Mouse (Mus musculus): Measurements from ENCODE around the gene St3gal5. TPM values are rescaled to one million over a fixed set of nuclear protein-coding genes. Genes with fewer than 3 reads are reported as not detected.
"Not testable (repeated sequence)": the region's sequence is repeated elsewhere in the genome, so short reads cannot be mapped to it uniquely, and the experiment has no call there.

The St3gal5 gene
- total RNA-seq (2014; fragmentation: Nextera tagmentation) (2.6 TPM in 1 of 2 replicates, not detected in the other), total RNA-seq (2017) (10.9 and 11.0 TPM in 2 replicates)

DNA sequence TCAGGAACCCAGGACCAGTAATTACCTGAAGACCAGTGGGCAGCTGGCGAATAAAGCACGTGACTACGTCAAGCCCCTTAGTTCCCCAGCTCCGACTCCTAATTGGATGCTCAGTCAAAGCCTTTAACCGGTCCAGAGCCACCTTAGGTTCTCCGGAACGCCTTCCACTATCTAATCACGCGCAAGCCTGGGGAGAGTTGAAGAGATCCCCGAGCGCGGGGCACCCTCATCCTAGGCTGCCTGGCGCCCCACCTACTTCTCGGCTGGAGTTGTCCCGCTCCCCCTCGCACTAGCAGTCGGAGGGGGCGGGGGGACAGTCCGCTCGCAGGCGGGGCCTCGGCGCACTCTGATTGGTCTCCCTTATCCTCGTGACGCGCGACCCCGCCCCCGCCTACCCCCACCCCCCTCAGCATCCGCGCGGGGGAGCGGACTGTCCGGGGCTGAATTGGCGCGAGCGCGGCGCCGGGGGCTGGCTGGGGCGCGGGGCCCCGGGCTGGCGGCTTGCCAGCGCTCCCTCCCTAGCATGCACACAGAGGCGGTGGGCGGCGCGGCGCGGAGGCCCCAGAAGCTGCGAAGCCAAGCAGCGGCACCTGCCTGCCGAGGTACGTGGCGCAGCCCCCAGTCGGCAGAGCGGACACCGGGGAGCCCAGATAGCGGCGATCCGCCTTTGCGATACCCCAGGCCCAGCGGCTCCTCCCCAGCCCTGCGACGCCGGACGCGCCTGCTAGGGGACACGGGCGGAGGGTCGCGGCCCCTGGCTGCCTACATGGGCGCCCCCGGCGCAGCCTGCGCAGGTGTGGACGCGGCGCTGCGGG, at the start of gene St3gal5:
TSS of gene St3gal5 (plus strand) at position 412 of the 815 bp plus-strand sequence.
- ATAC-seq (replicated peaks; ENCODE audit: poor library complexity, severe bottlenecking), result peak; percentile 94

DNA sequence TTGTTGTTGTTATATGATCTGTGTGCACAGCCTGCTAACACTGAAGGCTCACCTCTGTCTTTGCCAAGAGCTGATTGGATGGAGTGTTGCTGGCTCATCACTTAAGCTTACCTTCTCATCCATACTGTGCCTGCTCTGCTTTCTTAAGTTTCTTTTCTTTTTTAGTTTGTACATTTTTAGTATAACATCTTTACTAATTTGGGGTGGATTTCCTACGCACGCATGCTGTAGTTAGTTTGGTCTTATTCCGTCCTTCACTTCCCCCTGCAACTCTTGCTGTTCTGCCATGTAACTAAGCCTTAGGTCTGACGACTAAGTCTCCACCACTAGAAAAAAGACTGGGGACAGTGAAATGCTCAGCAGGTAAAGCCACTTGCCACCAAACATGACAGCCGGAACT, 48.7 kb upstream of the St3gal5 start:
- ATAC-seq (replicated peaks; ENCODE audit: poor library complexity, severe bottlenecking), result no peak

DNA sequence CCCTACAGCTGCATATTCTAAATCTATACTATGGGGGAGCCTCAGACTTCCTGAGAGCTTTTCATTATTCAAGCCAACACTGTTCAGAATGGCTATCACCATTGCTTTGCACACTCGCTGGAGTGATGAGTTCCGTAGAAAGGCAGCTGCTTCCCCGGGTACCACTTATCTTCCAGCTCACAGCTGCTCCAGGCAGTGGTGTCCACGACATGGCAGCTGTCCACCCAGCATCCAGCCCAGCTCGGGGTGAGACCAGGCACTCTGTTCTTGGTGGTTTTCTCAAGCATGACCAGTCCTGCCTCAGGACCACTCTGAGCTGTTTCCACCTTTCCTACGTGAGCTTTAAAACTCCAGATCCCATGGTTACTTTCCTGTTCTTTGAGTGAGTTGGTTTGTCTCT, 47.5 kb upstream of the St3gal5 start:
- no peak for ATAC-seq (replicated peaks; ENCODE audit: poor library complexity, severe bottlenecking)

DNA sequence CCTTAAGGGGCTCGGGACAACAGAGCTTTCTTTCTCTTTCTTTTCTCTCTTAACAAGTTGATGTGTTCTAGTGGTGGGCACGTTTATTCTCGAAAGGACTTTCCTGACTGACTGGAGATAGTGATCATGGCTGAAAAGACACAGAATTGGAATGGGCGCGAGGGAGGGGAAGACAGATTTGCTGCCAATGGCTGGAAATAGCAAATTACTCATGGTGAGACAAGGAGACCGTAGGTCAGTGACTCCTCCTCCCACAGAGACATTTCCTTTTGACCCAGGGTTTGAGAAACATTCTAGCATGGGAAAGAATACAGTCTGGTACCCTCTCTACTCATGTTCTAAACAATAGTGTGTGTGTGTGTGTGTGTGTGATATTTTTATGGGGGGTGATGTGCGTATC, 46.6 kb upstream of the St3gal5 start:
- ATAC-seq (replicated peaks; ENCODE audit: poor library complexity, severe bottlenecking), result no peak

DNA sequence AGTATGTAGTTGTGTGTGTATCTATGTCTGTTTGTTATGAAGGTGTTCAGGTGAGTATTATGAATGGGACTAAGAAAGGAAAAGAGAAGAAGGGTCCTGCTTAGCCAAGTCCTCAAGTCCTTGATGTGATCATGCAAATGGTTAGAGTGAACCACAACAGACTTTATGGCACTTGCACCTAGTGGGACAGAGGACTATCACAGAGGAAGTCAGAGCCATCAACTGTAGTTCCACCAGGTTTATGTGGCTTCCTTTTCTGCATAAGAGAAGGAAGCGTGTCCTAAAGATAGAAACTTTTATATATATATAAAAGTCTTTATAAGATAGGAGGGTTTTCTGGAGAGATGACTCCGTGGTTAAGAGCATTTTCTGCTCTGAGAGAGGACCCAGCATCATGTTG, 46.1 kb upstream of the St3gal5 start:
- peak; percentile 65 for ATAC-seq (replicated peaks; ENCODE audit: poor library complexity, severe bottlenecking)

DNA sequence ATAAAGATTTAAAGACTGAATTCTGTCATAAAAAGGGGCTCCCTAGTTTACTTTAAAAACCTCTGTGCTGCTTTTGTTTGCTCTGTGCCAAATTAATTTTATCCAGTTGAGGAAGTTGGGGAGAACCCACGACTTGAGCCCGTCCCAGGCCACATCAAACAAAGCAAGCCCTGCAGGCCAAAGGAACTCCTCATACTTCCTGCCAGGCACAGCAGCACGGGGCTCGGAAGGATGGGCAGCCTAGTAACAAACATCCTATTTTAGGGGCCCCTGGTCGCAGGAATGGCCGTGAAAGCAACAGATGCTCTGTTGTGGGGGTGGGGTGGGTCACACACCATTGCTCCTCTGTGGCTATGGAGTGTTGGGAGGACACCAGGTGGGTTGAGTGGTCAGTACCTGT, 45.6 kb upstream of the St3gal5 start:
- ATAC-seq (replicated peaks; ENCODE audit: poor library complexity, severe bottlenecking), result peak; percentile 71

DNA sequence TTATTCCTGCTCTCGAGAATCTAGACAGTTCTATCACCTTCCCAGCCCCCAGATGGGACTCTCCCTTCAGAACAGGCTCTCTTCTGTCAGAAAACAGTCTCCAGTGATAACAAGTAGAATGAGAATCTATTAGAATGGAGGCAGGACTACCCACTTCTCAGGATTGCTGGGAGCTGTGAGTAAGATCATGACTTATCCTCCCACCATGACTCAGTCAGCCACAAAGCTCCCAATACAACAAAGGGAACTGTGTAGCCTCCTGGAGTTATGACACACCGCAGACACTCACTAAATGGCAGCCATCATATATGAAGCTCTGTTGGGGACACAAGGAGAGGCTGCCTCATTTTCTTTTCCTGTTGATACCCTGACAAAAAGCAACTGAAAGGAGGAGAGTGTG, 40.8 kb upstream of the St3gal5 start:
- no peak for ATAC-seq (replicated peaks; ENCODE audit: poor library complexity, severe bottlenecking)

DNA sequence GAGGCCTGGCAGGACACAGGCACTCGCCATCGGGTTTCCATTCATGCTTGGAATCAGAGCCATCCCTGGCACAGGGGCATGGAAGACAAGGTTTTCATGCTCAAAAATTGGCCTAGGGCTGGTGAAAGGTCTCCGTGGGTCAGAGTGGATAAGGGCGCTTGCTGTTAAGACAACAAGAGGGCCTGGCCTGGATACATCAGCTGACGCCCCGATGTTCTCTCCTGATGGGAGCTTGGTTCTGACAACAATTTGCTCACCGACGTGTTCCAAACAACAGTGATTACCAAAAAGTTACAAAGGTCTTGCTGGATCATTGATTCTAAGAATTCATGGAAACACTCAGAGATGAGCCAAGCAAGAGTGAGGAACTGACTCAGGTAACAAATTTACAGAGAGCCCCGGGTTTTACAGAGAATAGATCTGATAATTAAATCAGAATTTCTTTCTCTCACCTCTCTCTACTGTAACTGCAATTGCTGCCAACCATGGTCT, 38.9 kb upstream of the St3gal5 start:
- no peak for ATAC-seq (replicated peaks; ENCODE audit: poor library complexity, severe bottlenecking)

DNA sequence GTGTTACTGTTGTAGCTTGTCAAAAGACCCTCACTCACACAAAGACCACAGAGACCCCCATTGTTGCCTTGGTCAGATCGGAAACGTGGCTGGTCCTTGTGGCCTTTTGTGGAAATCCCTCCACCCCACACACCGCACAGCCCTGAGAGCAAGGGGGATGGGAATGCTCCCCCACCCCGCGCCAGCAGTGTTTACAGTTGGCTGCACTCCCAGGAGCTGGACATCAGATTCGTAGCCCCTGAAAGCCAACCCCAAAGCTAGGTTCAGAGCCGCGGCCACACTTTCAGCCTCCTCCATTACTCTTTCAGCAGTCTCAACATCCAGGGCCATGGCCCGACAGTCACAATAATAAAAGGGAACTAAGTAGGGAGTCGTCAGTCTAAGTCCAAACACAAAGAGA, 36.7 kb upstream of the St3gal5 start:
- ATAC-seq (replicated peaks; ENCODE audit: poor library complexity, severe bottlenecking), result not testable (repeated sequence)

DNA sequence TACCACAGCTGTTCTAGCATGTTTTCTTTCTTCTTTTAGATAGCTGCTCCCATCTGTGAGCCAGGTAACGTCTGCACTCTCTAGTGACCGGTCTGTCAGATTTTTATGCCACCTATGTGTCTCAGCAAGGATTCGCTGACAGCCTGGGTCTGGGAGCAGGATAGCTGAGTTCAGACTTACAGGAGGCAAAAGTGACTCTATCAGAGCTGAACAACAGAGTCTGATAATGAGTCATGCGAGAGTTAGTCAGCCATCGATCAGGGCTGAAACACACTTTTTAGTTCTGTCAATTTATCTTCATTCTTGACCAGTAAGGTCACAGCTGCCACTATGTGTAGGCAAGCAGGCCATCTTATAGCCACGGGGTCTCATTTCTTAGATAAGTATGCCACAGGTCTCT, 33.7 kb upstream of the St3gal5 start:
- no peak for ATAC-seq (replicated peaks; ENCODE audit: poor library complexity, severe bottlenecking)

DNA sequence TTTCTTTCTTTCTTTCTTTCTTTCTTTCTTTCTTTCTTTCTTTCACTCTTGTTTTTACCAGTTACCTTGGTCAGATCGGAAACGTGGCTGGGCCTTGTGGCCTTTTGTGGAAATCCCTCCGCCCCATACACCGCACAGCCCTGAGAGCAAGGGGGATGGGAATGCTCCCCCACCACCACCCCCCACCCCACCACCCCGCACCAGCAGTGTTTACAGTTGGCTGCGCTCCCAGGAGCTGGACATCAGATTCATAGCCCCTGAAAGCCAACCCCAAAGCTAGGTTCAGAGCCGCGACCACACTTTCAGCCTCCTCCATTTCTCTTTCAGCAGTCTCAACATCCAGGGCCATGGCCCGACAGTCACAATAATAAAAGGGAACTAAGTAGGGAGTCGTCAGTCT, 31.4 kb upstream of the St3gal5 start:
- ATAC-seq (replicated peaks; ENCODE audit: poor library complexity, severe bottlenecking), result no peak

DNA sequence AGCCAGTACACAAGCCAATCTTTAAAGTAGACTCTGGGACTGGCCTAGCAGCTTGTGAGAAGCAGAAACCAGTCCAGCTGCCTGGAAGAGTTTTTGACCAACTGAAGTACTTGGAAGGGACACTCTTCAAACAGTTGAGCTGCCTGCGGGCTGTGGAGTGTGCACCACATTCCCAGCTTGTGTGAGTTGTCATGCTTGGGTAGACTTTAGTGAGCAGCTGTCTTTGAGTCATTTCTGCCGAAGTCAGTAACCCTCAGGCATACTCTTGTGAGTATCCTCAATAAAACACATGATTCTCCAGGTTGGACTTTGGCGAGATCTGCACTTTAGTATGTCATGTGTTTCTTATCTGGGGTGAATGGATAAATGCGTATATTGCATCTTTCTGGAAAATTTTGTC, 29.0 kb upstream of the St3gal5 start:
- no peak for ATAC-seq (replicated peaks; ENCODE audit: poor library complexity, severe bottlenecking)

DNA sequence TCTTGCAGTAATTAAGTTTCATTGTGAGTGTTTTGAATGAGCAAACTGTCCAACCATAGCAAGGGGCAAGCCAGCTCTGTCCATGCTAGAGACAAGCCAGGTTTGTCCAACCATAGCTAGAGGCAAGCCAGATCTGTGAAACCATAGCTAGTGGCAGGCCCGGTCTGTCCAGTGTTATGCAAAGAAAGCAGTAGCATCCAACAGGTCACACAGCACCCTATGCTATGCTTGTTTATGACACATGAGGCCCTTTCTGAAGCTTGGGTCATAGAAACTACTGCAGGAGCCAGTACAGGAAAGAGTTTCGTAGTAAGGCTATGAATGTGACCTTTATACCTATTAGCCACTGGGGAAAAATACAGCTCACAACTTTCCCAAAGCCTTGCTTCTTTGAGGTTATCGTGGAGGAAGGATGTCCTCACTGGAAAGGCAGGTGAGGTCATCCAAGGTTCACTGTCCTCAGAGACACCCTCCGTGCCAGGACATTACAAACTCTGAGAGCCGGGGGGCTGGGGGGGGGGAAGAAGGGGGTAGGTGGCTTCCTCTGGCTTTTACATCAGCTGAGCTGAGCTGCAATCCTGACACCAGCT, 26.0 kb upstream of the St3gal5 start:
- no peak for ATAC-seq (replicated peaks; ENCODE audit: poor library complexity, severe bottlenecking)

DNA sequence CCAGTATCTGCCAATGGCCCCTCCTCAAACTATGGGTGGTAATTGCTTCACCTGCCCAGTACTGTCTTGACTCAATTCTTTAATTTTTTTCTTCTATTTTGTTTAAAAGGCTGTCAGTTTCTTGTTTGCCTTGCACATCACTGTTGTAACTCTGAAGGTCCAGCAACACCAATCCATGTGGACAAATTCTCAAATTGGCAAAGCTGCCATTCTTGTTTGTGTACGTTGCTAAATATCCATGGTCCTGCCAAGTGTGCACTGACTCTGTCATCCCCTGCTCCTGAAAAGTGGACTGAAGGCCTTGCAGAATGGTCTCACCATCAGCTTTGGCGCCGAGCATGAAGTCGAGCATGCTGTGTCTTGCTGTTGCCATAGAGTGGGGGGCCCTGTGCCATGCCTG, 23.6 kb upstream of the St3gal5 start:
- ATAC-seq (replicated peaks; ENCODE audit: poor library complexity, severe bottlenecking), result no peak

DNA sequence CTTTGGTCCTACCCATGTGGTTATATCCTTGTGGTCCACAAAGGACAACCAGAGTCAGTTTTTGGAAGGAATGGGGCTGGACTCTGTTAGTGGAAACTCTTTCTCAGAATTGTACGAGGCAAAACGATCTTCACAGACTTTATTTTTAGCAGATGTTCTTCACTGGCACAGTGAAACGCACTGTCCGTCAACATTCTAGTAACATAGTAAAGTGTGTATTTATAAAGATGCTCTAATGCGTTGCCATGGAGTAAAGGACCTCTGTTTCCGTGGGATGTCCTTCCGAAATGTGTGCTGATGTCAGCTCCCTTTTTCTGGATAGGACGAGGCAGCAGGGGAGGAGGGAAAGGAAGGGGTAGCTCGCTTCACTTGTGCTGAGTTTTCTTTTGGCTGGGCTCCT, 20.9 kb upstream of the St3gal5 start:
- ATAC-seq (replicated peaks; ENCODE audit: poor library complexity, severe bottlenecking), result no peak

DNA sequence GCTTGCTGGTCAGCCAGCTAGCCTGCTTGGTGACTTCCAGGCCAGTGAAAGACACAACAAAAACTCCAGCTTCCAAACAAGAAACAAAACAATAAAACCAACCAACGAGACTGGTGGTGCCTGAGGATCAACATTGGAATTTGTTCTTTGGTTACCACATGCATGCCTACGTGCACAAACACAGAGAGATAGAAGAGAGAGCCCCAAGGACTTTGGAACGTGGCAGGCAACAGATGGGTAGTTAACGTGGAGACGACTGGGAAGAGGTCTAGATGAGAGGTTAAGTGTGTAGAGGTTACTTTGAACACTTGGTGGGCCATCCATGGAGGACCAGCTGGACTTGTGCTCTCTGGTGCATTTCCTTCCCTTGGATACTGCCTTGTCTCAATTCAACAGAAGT, 19.2 kb upstream of the St3gal5 start:
- no peak for ATAC-seq (replicated peaks; ENCODE audit: poor library complexity, severe bottlenecking)

DNA sequence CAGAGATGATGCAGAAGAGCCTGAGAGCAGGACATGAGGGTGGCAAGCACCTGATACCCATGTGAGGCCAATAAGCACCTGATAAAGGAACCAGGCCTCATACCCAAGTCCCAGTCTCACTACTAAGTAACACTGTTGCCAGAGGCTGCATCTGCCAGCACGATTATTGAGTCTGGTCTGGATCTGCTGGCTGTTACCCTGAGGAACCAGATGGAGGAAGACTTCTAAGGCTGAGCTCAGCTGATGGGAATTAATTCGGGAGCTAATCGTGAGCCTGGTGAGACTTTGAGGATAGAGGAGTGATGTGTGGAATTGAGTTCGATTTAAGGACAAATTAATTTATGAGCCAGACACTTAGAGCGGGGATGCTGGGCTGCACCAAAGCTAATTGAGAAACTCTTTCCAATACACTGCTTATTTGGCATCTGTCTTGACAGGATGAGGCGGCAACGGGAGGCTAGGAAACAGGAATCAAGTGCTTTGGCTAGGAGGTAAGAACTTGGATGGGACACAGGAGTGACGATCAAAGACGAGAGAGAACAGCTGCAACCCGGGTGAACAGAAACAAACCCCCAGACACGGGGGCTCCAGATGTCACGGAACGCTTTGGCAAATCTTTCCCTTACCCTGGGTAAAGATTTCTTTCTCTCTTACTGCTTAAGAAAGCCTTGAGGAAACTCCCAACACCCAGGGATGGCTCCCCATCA, 15.9 kb upstream of the St3gal5 start:
- no peak for ATAC-seq (replicated peaks; ENCODE audit: poor library complexity, severe bottlenecking)

DNA sequence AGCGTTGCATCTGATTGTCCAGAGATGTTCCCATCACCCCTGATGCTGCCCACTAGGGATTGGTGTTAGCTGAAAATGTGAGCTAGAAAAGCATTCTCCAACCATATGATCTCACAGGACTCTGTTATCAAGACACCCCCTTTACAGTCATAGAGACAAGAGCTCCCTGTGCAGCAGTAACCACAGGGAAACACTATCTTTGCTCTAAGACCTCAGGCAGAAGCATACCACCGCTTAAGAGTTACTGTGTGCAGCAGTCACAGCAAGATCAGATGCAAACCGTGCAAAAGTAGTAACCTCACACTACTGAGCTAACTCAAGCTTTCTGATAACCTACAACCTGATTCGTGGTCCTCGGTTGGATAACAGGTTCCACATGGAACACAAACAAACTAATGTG, 10.0 kb upstream of the St3gal5 start:
- no peak for ATAC-seq (replicated peaks; ENCODE audit: poor library complexity, severe bottlenecking)

DNA sequence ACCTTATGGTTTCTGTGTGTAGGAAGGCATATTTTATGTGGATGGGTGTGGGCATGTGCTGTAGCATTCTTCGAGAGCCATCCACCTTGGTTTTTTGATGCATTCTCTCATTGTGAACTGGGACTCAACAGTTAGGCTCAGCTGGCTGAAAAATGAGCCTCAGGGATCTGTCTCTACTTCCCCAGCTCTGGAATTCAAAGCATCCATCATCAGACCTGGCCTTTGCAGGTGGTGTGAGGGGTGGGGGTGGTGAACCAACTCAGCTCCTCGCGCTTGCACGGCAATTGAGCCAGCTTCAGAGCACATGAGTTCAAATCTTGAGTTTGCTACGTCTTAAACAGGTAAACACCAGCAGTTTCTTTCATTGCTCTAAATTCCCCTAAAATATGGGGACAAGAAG, 7.5 kb upstream of the St3gal5 start:
- ATAC-seq (replicated peaks; ENCODE audit: poor library complexity, severe bottlenecking), result no peak

DNA sequence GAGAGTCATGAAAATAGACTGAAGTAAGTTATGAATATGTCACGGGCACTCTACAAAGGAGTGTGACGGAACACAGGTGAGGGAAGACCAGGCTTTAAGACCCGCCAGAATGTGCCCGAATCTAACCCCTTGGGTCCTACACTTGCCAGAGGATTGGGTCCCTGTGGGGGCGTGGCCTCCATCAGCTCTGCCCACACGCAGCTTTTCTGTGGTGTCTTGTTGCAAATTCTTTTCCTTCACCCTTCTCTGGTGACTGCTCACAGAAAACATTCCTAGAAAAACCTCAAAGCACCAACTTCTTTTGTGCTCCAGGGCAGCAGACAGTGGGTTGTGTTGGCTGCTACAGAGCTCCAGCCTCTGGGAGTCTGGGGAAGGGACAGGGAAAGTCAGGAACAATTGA, 6.4 kb upstream of the St3gal5 start:
- no peak for ATAC-seq (replicated peaks; ENCODE audit: poor library complexity, severe bottlenecking)

DNA sequence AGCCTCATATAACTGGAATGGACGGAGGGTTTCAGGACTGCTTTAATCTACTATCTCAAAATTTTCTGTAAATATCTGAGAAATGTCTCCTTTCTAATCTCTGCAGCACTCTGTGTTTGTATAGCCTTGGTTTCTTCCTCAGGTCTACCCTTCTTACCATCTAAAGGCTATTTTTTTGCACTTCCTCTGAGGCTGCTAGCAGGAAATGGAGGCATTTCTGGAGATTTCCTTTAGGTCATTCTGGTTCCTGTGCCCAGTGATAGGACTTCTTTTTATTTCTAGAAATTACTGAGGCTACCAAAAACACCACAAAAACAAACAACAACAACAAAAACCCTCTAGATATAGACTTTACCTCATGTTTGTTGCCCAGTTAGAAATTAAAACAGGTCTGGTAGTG, 4.3 kb upstream of the St3gal5 start:
- no peak for ATAC-seq (replicated peaks; ENCODE audit: poor library complexity, severe bottlenecking)

Data from granulocyte monocyte progenitor cell, adult 5-6 weeks (primary cell).